Mouse (Mus musculus): Measurements from ENCODE around the gene Hps6. TPM values are rescaled to one million over a fixed set of nuclear protein-coding genes. Genes with fewer than 3 reads are reported as not detected.
A peak's percentile ranks its signal among the peaks of the same experiment; 100 is the strongest.

The Hps6 gene
- polyA plus RNA-seq, 1 experiment from 2014 or later = 4.0 TPM

- Histone ChIP-seq H3K27me3 (ENCODE audit: control insufficient read depth, insufficient read depth, low read length) (no peaks in the 10 kb centered on the region), H3K36me3 (ENCODE audit: control insufficient read depth, insufficient read depth, low read length) (peaks cover 41% of the 10 kb centered on the region), H3K9ac (ENCODE audit: low read length) (peak overlapping the region; percentile 89), H3K4me3 (ENCODE audit: control insufficient read depth in 1 of 2, insufficient read depth in 1 of 2, low read depth in 1 of 2, low read length in 2 of 2) (peak overlapping the region; percentile 72 to 91), H3K4me1 (ENCODE audit: control insufficient read depth in 2 of 2, insufficient read depth in 2 of 2, low read length in 2 of 2) (peaks cover 38 to 51% of the 10 kb centered on the region in 2 experiments), H3K27ac (replicated peaks in 1 of 2; ENCODE audit: control insufficient read depth in 1 of 2, insufficient read depth in 1 of 2, low read depth in 2 of 2, low read length in 2 of 2) (peak overlapping the region; percentile 24 to 95; a peak in 3 of 4 replicates), H3K4me2 (ENCODE audit: low read length) (peak overlapping the region; percentile 94), H3K9me3 (ENCODE audit: control insufficient read depth, low read length) (no peaks in the 10 kb centered on the region)
- 14% methylated on average over 6 of the region's 6 CpGs for WGBS
- no peak for ATAC-seq (ENCODE audit: insufficient number of reproducible peaks, insufficient read depth, low FRiP score, low read depth)
Measured at GRCm38 (mm10) chr19:46037243-46037924, 34.1 kb downstream of the Hps6 start.

DNA sequence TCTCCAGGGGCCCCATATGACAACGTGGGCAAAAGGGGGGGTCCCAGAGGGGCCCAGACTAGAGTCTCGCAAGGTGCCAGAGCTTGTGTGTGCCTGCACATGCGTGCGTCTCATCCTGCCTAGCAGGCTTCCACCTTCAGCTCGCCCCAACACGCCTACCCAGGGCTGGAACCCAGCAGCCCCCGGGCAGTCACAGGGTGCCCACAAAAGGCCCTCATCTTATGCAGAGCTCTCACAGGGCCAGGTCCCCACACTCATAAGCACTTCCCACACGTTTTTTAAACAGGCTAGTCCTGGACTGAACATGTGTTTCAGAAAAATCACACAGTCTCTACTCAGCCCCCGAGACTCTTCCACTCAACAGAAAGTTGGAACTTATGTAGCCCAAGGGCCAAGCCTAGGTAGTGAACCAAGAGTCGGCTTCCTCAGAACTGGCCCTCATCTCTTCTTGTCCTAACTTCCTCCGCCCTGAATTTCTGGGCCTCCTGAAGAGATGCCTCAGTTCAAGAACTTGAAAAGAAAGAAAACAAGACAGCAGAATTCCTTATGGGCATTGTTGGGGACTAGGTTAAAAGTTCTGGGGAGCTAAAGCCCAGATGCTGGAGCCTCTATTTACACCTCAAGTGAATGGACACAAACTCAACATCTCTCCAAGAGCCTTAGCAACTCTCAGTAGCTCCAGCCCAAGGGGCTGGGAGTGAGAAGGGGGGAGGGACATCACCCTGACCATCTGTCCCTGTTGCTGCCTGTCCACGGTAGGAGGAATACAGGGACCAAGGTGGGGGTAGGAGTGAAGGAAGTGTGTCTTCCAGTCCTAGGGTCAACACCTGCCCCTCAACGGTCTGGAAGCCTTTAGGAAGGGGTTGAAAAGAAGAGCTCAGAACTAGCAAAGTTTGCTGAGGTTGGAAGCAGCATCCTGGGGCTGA lies 34.9 kb downstream of the Hps6 start:
- ATAC-seq (ENCODE audit: insufficient number of reproducible peaks, insufficient read depth, low FRiP score, low read depth) = no peak

GRCm38 (mm10) chr19:46038851-46039260 lies 35.5 kb downstream of the Hps6 start:
- no peaks in the 10 kb centered on the region for H3K27me3 ChIP-seq (ENCODE audit: control insufficient read depth, insufficient read depth, low read length)
- H3K9ac ChIP-seq (ENCODE audit: low read length) = peak overlapping the region; percentile 89
- H3K27ac ChIP-seq (replicated peaks in 1 of 2; ENCODE audit: control insufficient read depth in 1 of 2, insufficient read depth in 1 of 2, low read depth in 2 of 2, low read length in 2 of 2) = peak overlapping the region; percentile 12 to 95; a peak in 3 of 4 replicates
- H3K4me3 ChIP-seq (ENCODE audit: control insufficient read depth in 1 of 2, insufficient read depth in 1 of 2, low read depth in 1 of 2, low read length in 2 of 2) = peak overlapping the region; percentile 72 to 91
- peak overlapping the region; percentile 94 for H3K4me2 ChIP-seq (ENCODE audit: low read length)
- peaks cover 26% of the 10 kb centered on the region for H3K36me3 ChIP-seq (ENCODE audit: control insufficient read depth, insufficient read depth, low read length)
- no peak for ATAC-seq (ENCODE audit: insufficient number of reproducible peaks, insufficient read depth, low FRiP score, low read depth)
- no peaks in the 10 kb centered on the region for H3K9me3 ChIP-seq (ENCODE audit: control insufficient read depth, low read length)
- WGBS = 0% methylated on average over 17 of the region's 17 CpGs
- peaks cover 49 to 65% of the 10 kb centered on the region in 2 experiments for H3K4me1 ChIP-seq (ENCODE audit: control insufficient read depth in 2 of 2, insufficient read depth in 2 of 2, low read length in 2 of 2)

More for the DNA sequence above, 34.9 kb downstream of the Hps6 start:
- peak overlapping the region; percentile 72 to 91 for H3K4me3 ChIP-seq (ENCODE audit: control insufficient read depth in 1 of 2, insufficient read depth in 1 of 2, low read depth in 1 of 2, low read length in 2 of 2)
- H3K36me3 ChIP-seq (ENCODE audit: control insufficient read depth, insufficient read depth, low read length) = peaks cover 33% of the 10 kb centered on the region
- peak overlapping the region; percentile 94 for H3K4me2 ChIP-seq (ENCODE audit: low read length)
- peaks cover 46 to 59% of the 10 kb centered on the region in 2 experiments for H3K4me1 ChIP-seq (ENCODE audit: control insufficient read depth in 2 of 2, insufficient read depth in 2 of 2, low read length in 2 of 2)
- H3K9ac ChIP-seq (ENCODE audit: low read length) = peak overlapping the region; percentile 89
- WGBS = 18% methylated on average over 13 of the region's 13 CpGs
- H3K27me3 ChIP-seq (ENCODE audit: control insufficient read depth, insufficient read depth, low read length) = no peaks in the 10 kb centered on the region
- H3K27ac ChIP-seq (replicated peaks in 1 of 2; ENCODE audit: control insufficient read depth in 1 of 2, insufficient read depth in 1 of 2, low read depth in 2 of 2, low read length in 2 of 2) = peak overlapping the region; percentile 16 to 95; a peak in 3 of 4 replicates
- no peaks in the 10 kb centered on the region for H3K9me3 ChIP-seq (ENCODE audit: control insufficient read depth, low read length)

DNA sequence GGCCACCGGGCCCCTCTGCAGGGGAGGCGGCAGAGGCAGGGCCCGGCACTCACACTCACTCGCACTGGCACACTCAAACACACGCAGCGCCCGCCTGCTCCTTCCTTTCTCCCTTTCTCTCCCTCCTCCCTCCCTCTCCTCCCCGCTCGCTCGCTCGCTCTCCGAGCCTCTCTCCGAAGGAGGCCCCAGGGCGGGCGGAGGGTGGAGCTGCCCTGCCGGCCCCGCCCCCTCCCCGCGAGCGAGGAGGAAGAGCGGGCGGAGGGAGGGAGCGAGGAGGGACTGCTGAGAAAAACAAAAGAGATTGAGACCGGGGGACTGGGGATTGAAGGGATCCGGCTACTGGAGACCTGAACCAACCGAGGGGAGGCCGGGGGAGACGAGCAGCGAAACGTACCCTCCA lies 36.2 kb downstream of the Hps6 start:
- Histone ChIP-seq H3K36me3 (ENCODE audit: control insufficient read depth, insufficient read depth, low read length) (peaks cover 20% of the 10 kb centered on the region), H3K4me1 (ENCODE audit: control insufficient read depth in 2 of 2, insufficient read depth in 2 of 2, low read length in 2 of 2) (peaks cover 52 to 69% of the 10 kb centered on the region in 2 experiments), H3K4me3 (ENCODE audit: control insufficient read depth in 1 of 2, insufficient read depth in 1 of 2, low read depth in 1 of 2, low read length in 2 of 2) (peak overlapping the region; percentile 72 to 91), H3K27me3 (ENCODE audit: control insufficient read depth, insufficient read depth, low read length) (no peaks in the 10 kb centered on the region), H3K27ac (replicated peaks in 1 of 2; ENCODE audit: control insufficient read depth in 1 of 2, insufficient read depth in 1 of 2, low read depth in 2 of 2, low read length in 2 of 2) (peak overlapping the region; percentile 95 to 96), H3K9ac (ENCODE audit: low read length) (peak overlapping the region; percentile 89), H3K9me3 (ENCODE audit: control insufficient read depth, low read length) (no peaks in the 10 kb centered on the region), H3K4me2 (ENCODE audit: low read length) (peak overlapping the region; percentile 94)
- ATAC-seq (ENCODE audit: insufficient number of reproducible peaks, insufficient read depth, low FRiP score, low read depth) = peak; percentile 72
- WGBS = 0% methylated on average over 13 of the region's 30 CpGs

DNA sequence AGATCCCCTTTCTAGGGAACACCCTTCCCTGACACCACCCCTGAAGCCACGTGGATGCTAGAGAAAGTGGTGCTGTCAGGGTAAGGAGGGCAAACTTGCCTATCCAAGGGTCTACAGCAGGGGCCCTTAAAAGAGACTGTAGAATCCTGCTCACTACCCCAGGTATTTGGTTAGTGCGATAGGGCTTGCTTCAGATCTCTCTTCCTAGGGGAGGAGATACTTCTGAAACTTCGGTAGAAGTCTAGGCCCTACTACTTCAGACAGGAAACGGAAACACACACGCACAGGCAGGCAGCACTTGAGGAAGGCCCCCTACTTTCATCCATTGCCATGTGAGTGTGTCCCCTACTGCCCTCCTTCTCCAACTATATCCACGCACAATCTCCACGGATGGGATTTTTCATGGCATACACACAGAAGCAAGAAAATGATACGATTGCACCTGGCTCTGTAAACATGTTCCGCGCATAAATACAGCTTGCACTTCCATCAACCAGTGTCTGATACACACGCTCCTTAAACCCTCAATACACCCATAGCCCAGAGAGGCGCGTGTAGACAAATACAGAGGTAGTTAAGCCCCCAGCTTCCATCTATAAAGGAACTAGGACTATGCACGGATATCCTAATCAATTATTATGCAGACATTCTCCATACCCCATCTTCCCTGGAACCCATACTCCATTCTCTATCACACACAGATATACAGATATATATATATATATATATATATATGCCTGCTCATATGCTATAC lies 37.0 kb downstream of the Hps6 start:
- no peaks in the 10 kb centered on the region for H3K9me3 ChIP-seq (ENCODE audit: control insufficient read depth, low read length)
- 42% methylated on average over 14 of the region's 14 CpGs for WGBS
- no peak for ATAC-seq (ENCODE audit: insufficient number of reproducible peaks, insufficient read depth, low FRiP score, low read depth)
- H3K9ac ChIP-seq (ENCODE audit: low read length) = peak overlapping the region; percentile 89
- peak overlapping the region; percentile 95 to 96 for H3K27ac ChIP-seq (replicated peaks in 1 of 2; ENCODE audit: control insufficient read depth in 1 of 2, insufficient read depth in 1 of 2, low read depth in 2 of 2, low read length in 2 of 2)
- H3K4me3 ChIP-seq (ENCODE audit: control insufficient read depth in 1 of 2, insufficient read depth in 1 of 2, low read depth in 1 of 2, low read length in 2 of 2) = peak overlapping the region; percentile 72 to 91
- H3K27me3 ChIP-seq (ENCODE audit: control insufficient read depth, insufficient read depth, low read length) = no peaks in the 10 kb centered on the region
- H3K4me1 ChIP-seq (ENCODE audit: control insufficient read depth in 2 of 2, insufficient read depth in 2 of 2, low read length in 2 of 2) = peaks cover 52 to 69% of the 10 kb centered on the region in 2 experiments
- H3K36me3 ChIP-seq (ENCODE audit: control insufficient read depth, insufficient read depth, low read length) = peaks cover 11% of the 10 kb centered on the region
- H3K4me2 ChIP-seq (ENCODE audit: low read length) = peak overlapping the region; percentile 94

GRCm38 (mm10) chr19:46041299-46041932 lies 38.1 kb downstream of the Hps6 start:
- WGBS = 19% methylated on average over 7 of the region's 7 CpGs
- peak overlapping the region; percentile 100 for H3K9ac ChIP-seq (ENCODE audit: low read length)

More at GRCm38 (mm10) chr19:46041299-46041932, 38.1 kb downstream of the Hps6 start:
- peak overlapping the region; percentile 39 to 99 for H3K4me3 ChIP-seq (ENCODE audit: control insufficient read depth in 1 of 2, insufficient read depth in 1 of 2, low read depth in 1 of 2, low read length in 2 of 2)
- no peaks in the 10 kb centered on the region for H3K9me3 ChIP-seq (ENCODE audit: control insufficient read depth, low read length)
- H3K27ac ChIP-seq (replicated peaks in 1 of 2; ENCODE audit: control insufficient read depth in 1 of 2, insufficient read depth in 1 of 2, low read depth in 2 of 2, low read length in 2 of 2) = peak overlapping the region; percentile 94 to 99
- H3K27me3 ChIP-seq (ENCODE audit: control insufficient read depth, insufficient read depth, low read length) = no peaks in the 10 kb centered on the region
- no peak for ATAC-seq (ENCODE audit: insufficient number of reproducible peaks, insufficient read depth, low FRiP score, low read depth)
- peaks cover under 1% of the 10 kb centered on the region for H3K36me3 ChIP-seq (ENCODE audit: control insufficient read depth, insufficient read depth, low read length)
- H3K4me2 ChIP-seq (ENCODE audit: low read length) = peak overlapping the region; percentile 94
- peaks cover 56 to 77% of the 10 kb centered on the region in 2 experiments for H3K4me1 ChIP-seq (ENCODE audit: control insufficient read depth in 2 of 2, insufficient read depth in 2 of 2, low read length in 2 of 2)
